Mouse (Mus musculus) heart, postnatal 0 days (tissue): Measurements from ENCODE around the gene Wfdc9.

Experiments used
- CTCF ChIP-seq: IDR thresholded peaks from 2 replicates; pipeline ENCODE4 v1.5.1; 2016; ENCODE audit warnings: antibody characterized with exemption, control low read depth, low read depth
- EP300 ChIP-seq: IDR thresholded peaks from 2 replicates; pipeline ENCODE4 v1.6.1; 2016; ENCODE audit warnings: antibody characterized with exemption, low read depth

- no peak for TF ChIP-seq CTCF
- TF ChIP-seq EP300: no peak
Measured at GRCm38 (mm10) chr2:164656483-164656882, at the start of gene Wfdc9.
